Mouse (Mus musculus): ENCODE measurements at regions not wholly inside any gene's neighbourhood (a gene's known extent, or its start where the extent isn't known, plus 50 kb on each side); places are given as distances from the start of the nearest gene placed in this dataset.

GRCm38 (mm10) chr8:126685365-126685764, 91.6 kb upstream of the Irf2bp2 start:
- in situ Hi-C loops (cut with MboI, MseI): no loop called here

- in situ Hi-C loops (cut with MboI, MseI): no loop called here
Measured at GRCm38 (mm10) chr8:126683950-126684349, 90.2 kb upstream of the Irf2bp2 start.

GRCm38 (mm10) chr8:126683555-126683947, 89.8 kb upstream of the Irf2bp2 start:
- in situ Hi-C loops (cut with MboI, MseI): no loop called here

DNA sequence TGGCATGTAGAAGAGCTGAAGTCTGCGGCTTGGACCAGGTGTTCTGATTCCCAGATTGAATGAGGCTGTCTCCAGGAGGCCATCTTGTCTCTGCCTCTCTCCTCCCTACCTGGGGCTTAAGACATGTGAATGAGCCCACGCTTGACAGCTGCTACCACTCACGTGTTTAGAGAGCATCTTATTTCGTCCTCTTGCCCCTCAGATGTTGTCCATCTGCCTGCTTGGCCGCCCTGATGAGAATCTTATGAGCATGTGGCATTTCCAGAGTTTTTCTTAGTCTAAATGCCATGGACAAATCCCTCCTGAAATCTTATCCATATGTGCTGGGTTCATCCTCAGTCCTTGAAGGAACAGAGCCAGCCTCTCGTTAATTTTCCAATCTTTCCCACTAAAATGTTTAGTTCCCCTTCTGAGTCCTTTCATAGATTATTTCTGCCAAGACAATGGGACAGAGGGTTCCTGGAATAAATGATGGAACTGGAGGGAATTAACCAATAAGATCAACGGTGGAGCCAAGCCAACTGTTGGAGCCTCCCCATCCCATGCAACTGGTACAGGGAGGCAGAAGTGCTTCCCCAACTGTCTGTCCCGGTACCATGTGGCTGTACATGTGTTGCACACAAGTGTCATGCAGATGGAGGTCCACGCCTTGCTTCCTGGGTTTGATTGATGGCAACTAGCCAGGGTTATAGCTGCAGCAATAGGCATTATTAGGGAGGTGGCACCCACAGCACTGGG, 89.2 kb upstream of the Irf2bp2 start:
- in situ Hi-C loops (cut with MboI, MseI): no loop called here

GRCm38 (mm10) chr8:126681948-126682651, 88.3 kb upstream of the Irf2bp2 start:
- in situ Hi-C loops (cut with MboI, MseI): no loop called here

- in situ Hi-C loops (cut with MboI, MseI): no loop called here
Measured at GRCm38 (mm10) chr8:126678004-126678751, 84.4 kb upstream of the Irf2bp2 start.

GRCm38 (mm10) chr8:126675153-126675552, 81.4 kb upstream of the Irf2bp2 start:
- in situ Hi-C loops (cut with MboI, MseI): no loop called here

DNA sequence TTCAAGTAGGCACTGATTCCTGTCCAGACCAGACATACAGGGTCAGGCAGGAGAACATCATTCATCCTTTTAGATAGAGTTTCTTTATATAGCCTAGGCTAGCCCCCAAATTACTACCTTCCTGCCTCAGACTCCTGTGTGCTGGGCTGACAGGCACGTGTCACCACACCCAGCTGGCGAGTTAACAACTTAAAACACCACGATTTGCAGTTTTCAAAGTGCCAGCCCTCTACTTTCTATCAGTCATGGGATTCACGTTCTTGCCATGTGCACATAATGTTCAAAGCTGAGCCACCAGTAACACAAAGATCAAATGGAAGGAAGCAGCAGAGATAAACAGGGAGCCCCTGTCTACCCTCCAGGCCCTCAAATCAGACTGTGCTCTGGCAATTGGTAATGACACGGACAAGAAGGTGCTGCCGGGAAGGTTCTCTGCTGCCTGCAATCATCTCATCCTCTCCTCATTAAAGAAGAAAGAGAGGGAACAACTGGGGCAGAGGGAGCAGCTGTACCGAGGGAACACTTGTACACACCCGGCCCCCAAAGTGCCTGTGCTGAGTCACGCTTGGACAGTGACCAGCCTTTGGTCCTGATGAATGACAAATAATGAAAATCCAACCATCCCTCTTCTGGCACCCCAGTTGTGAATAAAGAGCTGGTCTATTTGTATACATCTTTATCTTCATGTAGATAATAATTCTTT, 79.4 kb upstream of the Irf2bp2 start:
- in situ Hi-C loops (cut with MboI, MseI): no loop called here

- in situ Hi-C loops (cut with MboI, MseI): no loop called here
Measured at GRCm38 (mm10) chr8:126671594-126671993, 77.8 kb upstream of the Irf2bp2 start.

DNA sequence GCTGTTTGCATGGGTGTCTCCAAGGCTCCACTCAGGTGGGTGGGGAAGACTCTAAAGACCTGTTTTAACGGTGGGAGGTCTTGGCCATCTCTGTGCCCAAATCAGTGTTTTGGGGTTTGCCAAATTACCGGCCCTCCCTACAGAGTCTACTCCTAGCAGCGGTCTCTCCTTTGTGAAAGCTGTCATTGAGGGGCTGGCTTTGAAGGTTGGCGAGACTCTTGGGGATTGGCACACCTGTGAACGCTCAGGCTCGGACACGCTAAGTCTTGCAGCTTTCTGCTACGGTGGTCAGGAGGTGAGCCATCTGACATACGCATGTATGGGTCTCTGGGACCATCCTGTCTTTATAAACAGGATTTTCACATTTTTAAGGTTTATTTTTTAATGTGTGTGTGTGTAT, 76.1 kb upstream of the Irf2bp2 start:
- in situ Hi-C loops (cut with MboI, MseI): loop anchor here (10.0 kb wide), 1 partner anchor 175 kb away; no protein-coding TSS in a partner anchor

DNA sequence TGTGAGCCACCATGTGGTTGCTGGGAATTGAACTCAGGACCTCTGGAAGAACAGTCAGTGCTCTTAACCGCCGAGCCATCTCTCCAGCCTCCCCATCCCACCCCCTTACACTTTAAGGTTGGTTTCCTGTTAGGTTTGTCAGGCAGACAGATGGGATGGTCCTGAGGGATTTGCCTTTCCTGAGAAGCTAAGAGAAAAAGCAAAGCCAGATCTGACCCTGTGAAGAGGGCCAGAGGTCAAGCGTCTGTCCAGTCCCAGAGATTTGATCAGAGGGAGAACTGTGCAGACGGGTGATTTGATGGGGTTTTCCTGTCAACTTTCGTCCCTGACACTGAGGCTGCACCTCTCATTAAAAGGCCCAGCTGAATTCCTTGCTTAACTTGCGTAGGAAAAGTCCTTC, 75.4 kb upstream of the Irf2bp2 start:
- in situ Hi-C loops (cut with MboI, MseI): loop anchor here (10.0 kb wide), 1 partner anchor 174 kb away; no protein-coding TSS in a partner anchor

- in situ Hi-C loops (cut with MboI, MseI): loop anchor here (10.0 kb wide), 1 partner anchor 174 kb away; no protein-coding TSS in a partner anchor
Measured at GRCm38 (mm10) chr8:126668657-126669025, 74.9 kb upstream of the Irf2bp2 start.

DNA sequence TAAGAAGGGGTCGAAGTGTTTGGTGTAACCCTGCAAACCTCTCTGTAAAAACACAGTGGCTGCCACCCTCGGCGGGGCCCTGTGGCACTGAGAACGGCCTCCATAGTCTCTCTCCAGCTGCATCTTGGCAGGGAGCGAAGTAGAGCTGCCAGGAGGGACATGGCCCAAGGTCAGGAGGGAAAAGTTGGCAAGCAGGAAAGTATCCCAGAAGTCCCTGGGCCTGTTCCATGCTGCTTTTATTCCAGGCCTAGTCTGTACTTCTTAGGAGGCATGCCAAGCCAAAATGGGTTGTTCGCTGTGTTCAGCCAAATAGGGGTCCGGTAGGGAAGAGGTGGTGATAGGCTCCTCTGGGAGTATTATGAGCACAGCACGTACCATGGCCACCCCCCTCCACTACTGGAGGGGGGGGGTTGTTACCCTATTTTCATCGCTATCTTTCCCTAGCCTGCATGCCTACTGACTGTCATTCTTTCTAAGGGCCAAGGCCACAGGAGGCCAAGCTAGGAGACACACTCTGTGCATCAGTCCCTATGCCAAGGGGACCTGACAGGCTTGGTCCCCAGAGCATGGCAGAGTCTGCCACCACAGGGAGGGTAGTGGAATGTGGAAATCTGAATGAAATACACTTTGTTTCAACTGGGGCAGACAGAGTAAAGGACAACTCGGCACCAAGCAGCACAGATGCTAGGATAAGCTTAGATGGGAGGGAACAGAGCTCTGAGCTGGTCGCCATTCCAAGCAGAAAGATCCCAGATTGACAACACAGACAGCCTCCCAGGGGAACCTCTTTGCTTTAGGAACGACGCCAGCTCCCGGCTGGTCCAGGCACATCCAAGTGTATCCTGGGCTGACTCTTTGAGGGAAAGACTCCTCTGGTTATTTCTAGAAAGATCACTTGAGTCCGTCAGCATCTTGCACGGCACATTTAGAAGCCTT, 74.2 kb upstream of the Irf2bp2 start:
- in situ Hi-C loops (cut with MboI, MseI): loop anchor here (10.0 kb wide), 1 partner anchor 173 kb away; no protein-coding TSS in a partner anchor

DNA sequence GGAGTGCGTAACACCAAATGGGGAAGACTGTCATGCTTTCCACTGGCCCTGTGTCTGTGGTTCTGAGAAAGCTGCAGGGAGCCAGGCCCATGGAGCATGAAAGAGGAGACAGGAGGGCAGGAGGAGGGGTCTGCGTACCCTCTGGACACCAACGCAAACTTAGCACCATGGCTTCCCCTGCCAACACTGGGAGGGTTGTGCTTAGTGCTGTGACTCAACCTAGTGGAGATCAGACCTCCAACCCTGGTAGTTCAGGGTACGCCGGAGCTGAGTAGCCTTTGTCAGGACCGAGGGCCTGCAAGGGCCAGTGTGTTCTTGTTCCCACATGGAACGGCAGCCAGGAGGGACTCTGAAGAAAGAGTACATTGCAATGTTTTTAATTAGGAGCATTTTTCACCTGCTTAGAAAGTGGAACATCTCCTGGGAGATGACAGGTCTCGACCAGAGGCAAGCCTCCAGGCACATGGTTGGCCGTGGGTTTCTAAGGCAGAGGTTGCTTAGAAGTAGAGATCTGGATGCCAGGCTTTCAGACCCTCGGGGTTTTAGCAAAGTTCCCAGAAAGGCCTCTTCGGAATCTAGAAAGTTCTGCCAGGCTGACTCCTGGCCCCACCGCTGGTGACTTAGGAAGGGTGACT, 73.4 kb upstream of the Irf2bp2 start:
- in situ Hi-C loops (cut with MboI, MseI): loop anchor here (10.0 kb wide), 1 partner anchor 172 kb away; no protein-coding TSS in a partner anchor

- in situ Hi-C loops (cut with MboI, MseI): loop anchor here (10.0 kb wide), 1 partner anchor 172 kb away; no protein-coding TSS in a partner anchor
Measured at GRCm38 (mm10) chr8:126666327-126667085, 72.7 kb upstream of the Irf2bp2 start.

GRCm38 (mm10) chr8:126665581-126666241, 71.9 kb upstream of the Irf2bp2 start:
- in situ Hi-C loops (cut with MboI, MseI): loop anchor here (10.0 kb wide), 1 partner anchor 171 kb away; no protein-coding TSS in a partner anchor

DNA sequence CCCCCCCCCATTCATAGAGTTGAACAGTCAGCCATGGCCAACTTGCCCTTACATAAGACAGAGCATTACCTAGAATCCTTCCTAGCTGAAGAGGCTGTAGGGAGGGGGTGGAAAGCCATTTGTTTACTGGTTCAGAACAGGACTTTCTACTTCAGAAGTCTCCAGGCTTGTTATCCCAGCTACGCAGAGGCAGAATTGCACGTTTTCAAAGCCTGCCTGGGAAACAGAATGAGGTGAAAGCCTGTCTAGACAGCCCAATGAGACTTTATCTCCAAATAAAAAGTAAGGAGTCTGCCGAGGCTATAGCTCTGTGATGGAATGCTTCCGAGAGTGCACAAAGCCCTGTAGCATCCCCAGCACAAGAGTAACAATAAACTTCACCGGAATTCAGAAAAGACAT, 71.1 kb upstream of the Irf2bp2 start:
- in situ Hi-C loops (cut with MboI, MseI): loop anchor here (5.0 to 10.0 kb wide), 2 partner anchors 68 to 170 kb away; no protein-coding TSS in a partner anchor
